Mouse (Mus musculus): Measurements from ENCODE around the gene Utp18.
"Not testable (repeated sequence)": the region's sequence is repeated elsewhere in the genome, so short reads cannot be mapped to it uniquely, and the experiment has no call there.

Gene Utp18

DNA sequence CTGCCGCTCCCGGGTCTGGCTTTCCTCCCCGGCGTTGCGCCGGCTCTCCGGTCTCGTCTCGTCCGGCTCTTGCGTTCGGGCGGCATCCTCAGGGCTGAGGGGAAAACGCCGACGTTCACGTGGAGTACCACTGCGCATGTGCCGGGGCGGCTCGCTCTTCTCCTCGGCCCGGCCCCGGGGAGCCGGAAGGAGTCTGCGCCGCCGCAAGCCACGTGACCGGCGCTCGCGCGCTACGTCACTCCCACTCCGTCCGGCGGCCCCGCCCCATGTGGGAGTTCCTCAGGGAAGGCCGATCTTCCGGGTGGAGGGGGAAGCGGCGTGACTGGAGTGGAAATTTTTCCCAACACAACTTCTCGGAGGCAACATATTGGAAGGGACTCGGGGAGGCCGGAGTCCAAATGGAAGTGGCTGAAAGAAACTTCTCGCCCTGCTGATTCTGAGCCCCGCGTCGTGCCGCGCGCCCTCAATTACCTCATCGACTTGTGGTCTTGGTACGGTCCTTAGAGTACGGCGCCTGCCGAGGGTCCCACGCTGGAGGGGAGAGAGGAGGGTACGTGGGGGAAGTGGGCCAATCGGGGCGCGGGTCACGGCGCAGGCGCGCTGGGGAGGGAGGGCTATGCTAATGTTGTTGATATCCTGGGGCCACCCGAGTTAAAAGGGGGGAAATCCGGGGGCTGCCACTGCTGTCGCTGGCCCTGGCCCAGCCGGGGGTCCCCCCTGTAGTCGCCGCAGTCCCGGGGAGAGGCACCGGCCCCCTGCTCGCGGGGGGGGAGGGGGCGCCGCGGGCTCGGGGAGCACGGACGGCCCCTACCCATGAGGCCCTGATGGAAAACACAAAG, at the start of gene Utp18, which contains the start of gene Mbtd1:
Utp18 (minus strand) TSS at position 195 of the 839 bp plus-strand sequence.
Mbtd1 (plus strand) TSS at position 281 of the 839 bp plus-strand sequence.
- DNase-seq (ENCODE audit: low read depth, low spot score): peak; percentile 94

GRCm38 (mm10) chr11:93929106-93929505, 43.5 kb upstream of the Utp18 start:
- DNase-seq (ENCODE audit: low read depth, low spot score): peak; percentile 44

DNA sequence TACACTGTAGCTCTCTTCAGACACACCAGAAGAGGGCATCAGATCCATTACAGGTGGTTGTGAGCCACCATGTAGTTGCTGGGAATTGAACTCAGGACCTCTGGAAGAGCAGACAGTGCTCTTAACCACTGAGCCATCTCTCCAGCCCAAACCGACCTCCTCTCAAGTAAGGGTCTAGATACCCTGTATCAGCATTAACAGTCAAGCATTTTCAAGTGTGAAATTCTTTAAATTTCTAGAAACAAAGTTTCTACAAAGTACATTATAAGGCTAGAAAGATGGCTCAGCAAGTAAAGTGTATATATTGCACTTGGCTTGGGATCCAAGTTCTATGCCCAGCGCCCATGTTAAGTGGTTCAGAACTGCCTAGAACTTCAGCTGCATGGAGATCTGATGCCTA, 29.5 kb upstream of the Utp18 start:
- DNase-seq (ENCODE audit: low read depth, low spot score): not testable (repeated sequence)

DNA sequence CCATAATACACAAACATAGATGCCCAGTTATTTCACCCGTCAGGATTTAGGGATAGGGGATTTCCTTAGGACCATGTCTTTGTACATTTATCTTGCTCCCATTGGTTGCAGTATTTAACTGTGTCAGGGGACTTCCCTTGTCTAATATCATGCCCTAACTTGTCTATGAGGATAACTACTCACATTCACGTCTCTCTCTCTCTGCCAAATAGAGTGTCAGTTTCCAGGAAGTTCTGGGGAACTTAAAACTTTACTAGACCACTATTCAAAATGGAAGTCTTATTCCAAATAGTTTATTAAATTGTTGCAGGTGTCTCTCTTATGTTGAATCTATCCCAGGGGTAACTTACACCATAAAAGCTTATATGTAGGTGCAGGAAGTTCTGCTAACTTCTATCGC, 26.0 kb upstream of the Utp18 start:
- DNase-seq (ENCODE audit: low read depth, low spot score): no peak

DNA sequence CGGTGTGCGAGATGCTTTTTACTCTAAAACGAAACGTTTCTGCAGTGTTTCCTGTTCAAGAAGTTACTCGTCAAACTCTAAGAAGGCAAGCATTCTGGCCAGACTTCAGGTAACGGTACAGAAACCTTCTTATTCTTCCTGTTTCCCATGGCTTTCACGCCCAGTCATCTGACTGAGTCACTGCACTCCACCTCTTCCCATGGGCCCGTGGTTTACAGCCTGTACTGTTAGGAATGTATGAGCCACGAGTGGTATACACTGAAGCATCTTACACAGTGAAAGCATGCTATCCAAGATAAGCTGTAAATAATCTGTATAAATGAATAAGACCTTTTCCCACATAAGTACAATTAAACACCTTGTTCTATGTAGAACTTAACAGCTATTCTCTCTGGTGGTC, 23.3 kb upstream of the Utp18 start:
- DNase-seq (ENCODE audit: low read depth, low spot score): peak; percentile 91

- no peak for DNase-seq (ENCODE audit: low read depth, low spot score)
These were observed 22.3 kb upstream of the Utp18 start for GRCm38 (mm10) chr11:93907839-93908238.

DNA sequence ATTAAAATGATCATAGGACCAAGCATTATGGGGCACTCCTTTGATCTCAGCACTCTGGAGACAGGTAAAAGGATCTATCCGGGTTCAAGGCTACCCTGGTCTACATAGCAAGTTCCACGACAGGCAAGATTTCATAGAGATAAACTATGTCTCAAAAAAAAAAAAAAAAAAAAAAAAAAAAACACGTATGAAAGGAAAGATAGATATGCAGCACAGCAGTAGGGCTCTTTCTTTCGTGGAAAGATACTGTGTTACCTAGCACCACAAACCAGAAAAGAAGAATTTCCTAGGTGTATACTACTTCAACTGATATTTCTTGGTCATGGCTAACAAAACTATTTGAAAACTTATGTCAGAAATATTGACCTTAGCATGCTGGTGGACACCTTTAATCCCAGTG, 21.3 kb upstream of the Utp18 start:
- no peak for DNase-seq (ENCODE audit: low read depth, low spot score)

GRCm38 (mm10) chr11:93897732-93898131, 12.2 kb upstream of the Utp18 start:
- DNase-seq (ENCODE audit: low read depth, low spot score): no peak

DNA sequence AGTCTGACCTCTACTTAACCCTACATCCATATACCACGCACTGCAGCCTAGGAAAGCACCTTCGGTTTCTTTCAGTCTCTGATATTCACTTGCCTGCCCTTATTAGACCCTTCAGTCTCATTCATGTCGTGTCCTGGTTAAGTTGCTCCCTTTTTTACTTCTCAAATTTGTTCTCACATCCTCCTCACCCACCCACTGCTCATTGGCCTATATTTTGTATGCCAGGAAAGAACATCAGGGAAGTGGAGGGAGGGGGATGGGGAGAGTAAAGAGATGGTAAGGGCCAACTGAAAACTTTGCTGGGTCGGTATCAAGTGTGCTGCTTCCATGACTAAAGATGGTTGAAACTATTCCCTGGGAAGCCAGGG, 1.5 kb upstream of the Utp18 start:
- no peak for DNase-seq (ENCODE audit: low read depth, low spot score)

DNA sequence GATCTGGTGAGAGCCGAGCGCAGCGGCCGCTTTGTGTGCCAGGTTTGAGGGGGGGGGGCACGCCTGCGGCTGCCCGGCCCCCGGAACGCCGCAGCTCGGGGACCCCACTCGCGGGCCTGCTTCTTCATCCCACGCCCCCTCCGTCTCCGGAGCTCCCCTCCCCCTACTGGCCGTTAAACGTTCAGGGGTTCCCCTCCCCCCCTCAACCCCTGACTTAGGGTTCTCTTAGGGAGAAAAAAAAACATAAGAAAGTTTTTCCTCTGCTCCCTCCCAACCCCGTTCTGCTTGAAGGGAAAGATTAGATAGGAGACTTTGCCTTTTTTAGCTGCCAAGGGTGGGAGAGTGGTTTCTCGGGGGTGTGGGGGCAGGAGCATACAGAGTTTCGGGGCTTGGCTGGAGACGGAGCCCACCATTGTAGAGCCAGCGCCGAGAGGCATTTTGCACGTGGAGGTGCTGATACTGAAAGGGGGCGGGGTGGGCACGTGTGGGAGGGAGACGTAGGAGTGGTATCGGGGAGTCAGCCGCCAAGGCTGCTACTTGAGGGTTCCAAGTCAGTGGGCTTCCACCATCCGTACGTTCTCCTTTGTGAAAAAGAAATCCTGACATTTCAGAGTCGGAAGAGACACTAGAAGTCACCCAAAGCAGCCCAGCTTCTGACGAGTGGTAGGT, 979 bp upstream of the Utp18 start:
- DNase-seq (ENCODE audit: low read depth, low spot score): peak; percentile 47

DNA sequence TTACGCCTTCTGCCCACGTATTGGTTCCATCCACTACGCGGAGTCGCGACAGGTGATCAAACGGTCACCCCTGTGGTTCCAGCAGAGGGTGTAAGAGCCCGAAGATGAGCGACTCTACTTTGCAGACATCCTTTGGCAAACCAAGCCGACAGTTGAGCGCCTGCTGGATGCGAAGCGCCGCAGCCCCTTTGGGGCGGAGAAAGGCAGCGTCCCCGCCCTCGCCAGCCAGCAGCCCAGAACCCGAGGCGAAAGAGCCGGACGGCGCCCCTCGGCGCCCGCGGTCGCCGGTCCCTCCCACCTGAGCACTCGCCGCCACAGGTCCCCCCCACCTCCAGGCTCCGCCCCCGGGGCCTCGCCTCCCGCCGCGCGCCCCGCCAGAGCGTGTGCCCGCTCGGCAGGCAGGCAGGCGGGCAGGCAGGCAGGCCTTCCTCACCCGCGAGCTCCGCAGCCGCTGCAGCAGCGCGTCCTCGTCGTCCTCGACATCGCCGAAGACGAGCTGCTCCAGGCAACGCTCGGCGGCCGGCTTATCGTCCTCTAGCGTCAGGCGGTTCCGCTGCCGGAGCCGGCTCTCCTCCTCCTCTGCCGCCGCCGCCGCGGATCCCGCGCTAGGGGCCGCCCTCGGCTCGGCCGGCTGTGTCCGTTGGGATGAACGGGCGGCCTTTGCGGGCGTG, 530 bp downstream of the Utp18 start:
- DNase-seq (ENCODE audit: low read depth, low spot score): peak; percentile 74

- no peak for DNase-seq (ENCODE audit: low read depth, low spot score)
These were observed 1.5 kb downstream of the Utp18 start for GRCm38 (mm10) chr11:93884068-93884467.

DNA sequence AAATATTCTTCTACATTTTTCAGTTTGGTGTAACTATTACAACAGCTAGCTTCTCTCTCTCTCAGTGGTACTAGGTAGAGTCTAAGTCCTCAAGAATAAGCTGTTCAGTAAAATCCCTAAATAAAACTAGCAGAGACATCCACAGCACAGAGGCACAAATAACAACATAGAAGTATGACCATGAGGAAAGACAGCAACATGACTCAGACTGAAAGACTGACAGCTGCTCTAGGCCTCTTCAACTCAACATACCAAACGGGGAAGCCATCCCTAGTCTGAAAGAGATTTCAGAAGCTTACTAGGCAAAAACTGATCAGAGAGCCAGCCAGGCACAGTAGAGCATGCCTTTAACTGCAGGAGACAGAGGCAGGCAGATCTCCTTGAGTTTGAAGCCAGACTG, 22.9 kb downstream of the Utp18 start:
- no peak for DNase-seq (ENCODE audit: low read depth, low spot score)

DNA sequence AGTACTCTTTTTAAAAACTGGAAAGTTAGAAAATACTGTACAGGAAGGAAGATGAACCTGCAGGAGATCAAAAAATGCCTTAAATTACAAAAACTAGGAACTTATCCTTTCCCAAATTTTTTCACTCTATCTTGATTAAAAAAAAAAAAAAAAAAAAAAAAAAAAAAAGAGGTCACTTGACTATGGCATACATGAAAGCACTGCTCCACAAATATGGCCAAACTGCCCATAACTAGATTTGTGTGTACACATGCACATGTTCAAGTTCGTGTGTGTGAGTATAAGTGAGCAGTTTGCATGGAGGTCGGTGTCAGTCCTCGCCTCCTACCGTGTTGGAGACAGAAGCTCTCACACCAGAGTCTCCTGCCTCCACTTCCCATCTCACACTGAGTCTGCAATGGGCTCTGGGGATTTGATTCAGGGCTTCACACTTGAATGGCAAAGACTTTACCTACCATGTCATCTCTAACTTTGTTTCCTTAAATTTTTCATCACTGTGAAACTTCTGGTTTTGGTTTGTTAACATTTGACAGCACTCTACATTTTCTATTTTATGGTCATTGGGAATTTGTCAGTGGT, 23.4 kb downstream of the Utp18 start:
- DNase-seq (ENCODE audit: low read depth, low spot score): no peak

DNA sequence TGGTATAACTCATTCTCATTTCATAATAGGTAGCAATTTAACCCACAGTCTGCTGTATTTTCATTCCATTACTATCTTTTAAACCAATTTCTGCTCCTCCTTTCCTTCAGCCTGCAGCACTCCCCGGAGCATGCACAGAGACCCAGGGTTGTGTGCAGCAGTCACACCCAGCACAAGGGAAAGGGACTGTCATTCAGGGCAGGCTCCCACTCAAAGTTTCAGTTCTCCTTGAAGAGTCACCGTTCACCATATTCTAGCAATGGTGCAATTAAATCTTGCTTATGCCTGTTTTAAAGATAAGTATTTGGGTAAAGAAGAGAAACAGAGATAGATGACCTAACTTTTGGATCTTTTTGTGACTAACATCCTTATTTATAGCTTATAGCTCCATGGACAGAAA, 24.4 kb downstream of the Utp18 start:
- DNase-seq (ENCODE audit: low read depth, low spot score): no peak

DNA sequence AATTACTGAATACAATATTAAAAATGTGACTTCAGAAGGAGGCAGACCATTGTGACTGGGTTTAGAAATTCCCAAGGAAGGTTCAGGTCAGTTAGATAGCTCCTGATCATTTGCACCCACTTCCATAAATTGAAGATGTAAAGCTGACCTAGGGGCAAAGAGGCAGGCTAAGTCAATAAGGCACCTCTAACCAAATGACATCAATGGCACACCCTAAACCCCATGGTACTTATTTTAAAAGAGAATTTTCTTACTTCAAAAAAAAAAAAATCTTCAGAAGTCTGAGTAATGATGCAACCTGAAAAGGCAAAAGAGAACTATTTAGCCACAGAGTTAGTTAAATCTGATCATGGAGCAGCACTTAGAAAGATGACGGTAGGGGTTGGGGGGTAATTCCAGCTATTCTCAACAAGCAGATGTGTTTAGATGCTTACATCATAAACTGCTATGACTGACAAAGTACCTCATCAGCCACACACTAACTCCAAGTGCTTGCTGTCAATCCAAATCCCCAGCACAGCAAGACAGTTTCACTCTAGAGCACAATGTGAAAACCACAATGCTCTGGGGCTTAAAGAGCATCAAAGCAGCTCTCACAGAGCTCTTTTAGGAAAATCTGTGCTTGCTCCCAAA, 24.9 kb downstream of the Utp18 start:
- no peak for DNase-seq (ENCODE audit: low read depth, low spot score)

DNA sequence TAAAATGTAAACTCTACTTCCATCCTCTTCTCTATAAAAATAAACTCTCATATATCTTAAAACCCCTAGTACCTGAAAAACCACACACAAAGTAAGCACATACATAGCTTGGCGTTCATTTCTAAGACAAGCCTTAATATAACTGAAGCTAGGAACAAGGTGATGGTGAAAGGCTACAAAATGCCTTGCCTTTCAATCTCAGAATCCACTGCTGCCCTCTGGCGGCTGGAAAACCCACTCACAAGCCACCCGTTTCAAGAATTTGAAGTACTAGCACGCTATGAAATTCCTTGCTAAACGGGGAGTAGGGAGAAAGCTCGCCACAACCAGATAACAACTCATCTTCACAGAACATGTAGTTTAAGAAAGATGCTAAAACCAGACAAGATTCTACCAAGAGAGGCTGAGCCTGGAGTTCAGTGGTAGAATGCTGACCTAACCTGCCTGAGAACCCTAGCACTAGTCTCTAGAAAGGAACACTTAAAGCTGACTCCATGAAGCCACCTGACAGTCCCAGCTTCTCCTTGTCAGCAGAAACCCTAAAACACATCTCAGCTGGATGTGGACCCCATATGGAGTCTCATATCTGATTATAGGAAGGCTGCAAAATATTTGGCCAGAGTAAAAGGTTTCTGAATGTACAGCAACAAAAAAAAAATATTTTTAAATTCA, 29.1 kb downstream of the Utp18 start:
- peak; percentile 86 for DNase-seq (ENCODE audit: low read depth, low spot score)

DNA sequence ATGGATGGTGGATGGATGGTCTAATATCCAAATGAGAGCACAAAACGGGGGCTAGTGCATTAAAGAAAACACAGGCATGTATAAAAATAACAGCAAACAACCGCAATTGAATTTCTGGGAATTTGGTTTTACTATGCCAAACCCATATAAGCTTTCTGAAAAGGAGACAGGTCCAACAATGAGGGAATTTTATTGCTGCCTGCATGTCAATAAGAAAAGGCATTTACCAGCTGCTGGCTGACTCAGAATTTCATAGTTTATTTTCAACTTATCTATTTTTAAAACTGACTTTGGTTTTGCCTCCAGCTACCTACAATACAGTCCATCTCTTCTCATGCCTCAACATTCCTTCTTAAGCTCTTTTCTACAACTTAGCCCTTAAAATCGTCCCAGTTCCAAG, 33.0 kb downstream of the Utp18 start:
- no peak for DNase-seq (ENCODE audit: low read depth, low spot score)

DNA sequence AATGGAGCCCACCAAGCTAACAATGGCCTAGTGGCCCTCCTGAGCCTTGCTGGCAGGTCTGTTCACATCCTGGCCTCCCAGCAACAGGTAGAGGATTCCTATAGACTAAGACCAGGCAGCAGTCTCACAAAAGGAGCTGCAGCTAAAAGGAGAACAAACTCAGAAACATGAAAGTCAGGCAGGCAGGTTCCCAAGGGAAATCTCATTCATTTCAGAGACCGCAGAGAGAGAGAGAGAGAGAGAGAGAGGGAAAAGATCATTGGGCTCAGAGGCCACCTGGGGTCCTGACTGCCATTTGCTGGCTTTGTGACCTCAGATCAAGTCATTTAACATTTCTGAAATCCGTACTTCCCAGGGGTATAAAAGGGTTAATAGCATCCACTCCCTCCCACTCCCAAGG, 38.2 kb downstream of the Utp18 start:
- DNase-seq (ENCODE audit: low read depth, low spot score): no peak

DNA sequence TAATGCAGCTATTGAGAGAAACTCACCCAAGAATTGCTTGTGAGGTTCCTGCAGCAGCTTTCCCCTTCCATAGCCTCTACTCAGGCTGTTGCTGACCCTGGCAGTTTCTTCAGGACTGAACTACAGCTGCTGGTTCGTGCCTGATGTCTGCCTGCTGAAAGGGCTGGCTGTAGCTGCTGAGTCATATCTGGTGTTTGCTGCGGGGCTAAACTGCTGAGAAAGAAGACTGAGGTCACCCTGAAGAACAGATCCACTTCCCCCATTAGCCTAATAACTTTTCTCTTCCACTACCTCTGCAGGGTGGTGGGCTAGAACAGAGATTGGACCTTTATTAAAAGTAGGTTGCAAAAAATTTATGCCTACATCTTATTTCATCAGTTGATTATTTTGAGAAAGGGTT, 49.8 kb downstream of the Utp18 start:
- peak; percentile 9 for DNase-seq (ENCODE audit: low read depth, low spot score)

DNA sequence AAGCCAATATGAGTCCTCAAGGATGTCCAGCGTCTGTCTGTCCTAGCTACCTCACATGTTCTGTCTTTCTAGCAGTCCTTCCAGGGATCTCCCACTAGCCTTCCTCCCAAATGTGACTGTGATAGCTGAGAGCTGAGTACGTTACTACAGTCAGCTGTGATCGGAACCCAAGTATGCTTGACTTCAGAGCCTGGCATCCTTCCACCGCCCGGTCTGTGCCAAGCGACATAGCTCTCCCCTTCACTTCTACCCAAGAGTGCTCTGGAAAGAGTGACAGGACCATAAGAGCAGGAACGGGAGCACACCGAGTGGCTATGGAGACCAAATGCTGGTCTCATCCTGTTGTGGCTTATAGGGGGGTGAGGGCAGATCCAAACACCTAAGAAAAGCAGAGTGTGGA, 55.6 kb downstream of the Utp18 start:
- no peak for DNase-seq (ENCODE audit: low read depth, low spot score)

All from 3T3-L1 (cell line).